Mouse (Mus musculus) kidney, postnatal 14 days (tissue): ENCODE data around the gene Klhl21.
A peak's percentile ranks its signal among the peaks of the same experiment; 100 is the strongest.
"Not testable (repeated sequence)": the region's sequence is repeated elsewhere in the genome, so short reads cannot be mapped to it uniquely, and the experiment has no call there.

Source experiments
- DNase-seq: peaks from one replicate; pipeline ENCODE4 v3.0.0; 2022; ENCODE audit warnings: mixed read lengths

Klhl21 gene

DNA sequence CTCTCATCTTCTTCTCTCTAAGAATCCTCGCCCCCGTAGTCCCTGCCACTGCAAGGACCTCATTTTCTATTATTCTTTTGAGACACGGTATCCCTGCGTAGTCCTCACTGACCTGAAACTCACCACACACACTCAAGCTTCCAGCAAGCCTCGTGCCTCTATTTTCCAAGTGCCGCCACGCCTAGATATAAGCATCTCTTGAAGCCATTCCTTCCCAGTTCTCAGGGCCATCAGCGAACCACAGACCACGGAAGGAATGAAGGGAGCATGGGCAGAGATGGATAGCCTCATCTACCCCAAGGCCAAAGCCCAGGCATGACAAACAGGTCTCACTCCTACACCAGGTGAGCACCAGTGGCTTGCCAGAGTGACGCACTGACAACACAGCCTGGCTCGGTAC, 15.9 kb downstream of the Klhl21 start:
- no peak for DNase-seq

DNA sequence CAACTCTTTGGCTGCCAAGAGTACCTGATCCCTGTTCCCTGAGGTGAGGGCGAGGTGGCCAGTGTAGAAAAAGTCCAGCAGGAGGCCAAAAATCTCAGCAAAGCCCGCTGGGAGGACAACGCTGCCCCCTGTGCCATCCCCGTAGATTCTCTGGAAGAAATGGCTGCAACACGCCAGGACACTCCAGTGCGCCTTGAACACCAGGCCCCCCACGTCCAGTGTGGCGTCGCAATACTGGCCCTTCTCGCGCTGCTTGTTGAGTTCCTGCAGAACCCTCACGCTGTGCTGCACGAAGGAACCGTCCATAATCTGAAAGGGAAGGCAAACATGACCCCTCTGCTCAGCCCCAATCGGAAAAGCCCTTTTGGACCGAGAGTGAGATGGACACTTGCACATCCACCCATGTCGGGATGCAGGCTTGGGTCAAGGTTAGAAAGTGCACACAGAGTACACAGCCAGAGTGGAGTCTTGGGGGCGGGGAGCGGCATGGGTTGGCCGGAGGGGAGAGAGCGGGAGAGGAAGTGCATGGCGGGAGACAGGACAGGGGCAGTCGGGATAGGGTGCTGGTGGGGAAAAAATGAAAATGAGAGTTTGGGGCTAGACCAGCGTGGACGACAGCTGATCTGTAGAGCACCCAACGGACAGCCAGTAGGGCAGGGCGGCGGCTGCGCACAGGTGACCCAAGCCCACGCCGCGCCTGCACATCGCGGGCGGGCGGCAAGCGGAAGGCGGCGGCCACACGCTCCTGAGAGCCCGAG, 18.3 kb downstream of the Klhl21 start:
- DNase-seq = no peak

- DNase-seq = peak; percentile 99
These were observed 18.9 kb downstream of the Klhl21 start, which contains the start of gene Zbtb48 for GRCm38 (mm10) chr4:152027524-152027923. Gene Zbtb48 (minus strand): TSS chr4:152027671.

DNA sequence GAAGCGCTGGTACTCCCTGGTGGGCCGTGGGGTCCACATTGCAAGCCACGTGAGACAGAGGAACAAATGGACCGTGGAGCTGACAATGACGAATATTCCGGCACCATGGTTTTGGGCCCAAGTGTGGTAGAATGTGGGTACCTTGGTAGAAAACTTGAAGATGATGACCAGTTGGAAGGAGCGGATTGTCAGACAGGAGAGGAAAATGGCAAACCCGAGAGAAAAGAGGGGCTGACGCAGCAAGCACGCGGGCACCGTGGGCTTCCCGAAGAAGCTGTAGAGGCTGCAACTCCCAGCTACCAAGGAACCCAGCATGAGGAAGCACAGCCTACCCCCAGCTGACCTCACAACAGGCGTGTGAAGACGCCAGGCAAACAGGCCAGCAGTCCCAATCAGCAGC, 19.9 kb downstream of the Klhl21 start:
- no peak for DNase-seq

GRCm38 (mm10) chr4:152029087-152029486, 20.5 kb downstream of the Klhl21 start:
- DNase-seq = no peak

- no peak for DNase-seq
These were observed 21.4 kb downstream of the Klhl21 start for GRCm38 (mm10) chr4:152029997-152030396.

DNA sequence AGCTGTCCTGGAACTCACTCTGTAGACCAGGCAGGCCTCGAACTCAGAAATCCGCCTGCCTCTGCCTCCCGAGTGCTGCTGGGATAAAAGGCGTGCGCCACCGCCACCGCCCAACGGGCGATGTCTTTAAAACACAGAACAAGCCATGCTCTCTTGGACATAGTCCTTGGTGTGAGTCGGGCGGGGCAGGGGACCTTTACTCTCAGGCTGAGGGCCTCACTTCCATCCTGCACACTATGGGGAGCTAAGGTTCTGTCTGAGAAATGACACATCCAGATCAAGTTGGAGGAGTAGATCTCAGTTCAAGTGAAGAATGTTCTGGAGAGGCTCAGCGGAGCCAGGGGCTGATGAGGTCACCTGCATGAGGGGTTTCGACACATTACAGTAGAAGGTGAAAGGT, 24.3 kb downstream of the Klhl21 start:
- no peak for DNase-seq

DNA sequence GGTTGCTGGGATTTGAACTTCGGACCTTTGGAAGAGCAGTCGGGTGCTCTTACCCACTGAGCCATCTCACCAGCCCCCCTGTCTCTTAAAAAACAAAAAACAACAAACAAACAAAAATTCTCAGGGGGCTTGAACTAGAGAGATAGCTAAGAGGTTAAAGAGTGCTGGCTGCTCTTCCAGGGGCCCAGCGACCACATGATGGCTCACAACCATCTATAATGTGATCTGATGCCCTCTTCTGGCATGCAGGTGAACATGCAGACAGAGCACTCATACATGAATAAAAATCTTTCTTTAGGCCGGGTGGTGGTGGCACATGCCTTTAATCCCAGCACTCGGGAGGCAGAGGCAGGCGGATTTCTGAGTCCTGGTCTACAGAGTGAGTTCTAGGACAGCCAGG, 27.9 kb downstream of the Klhl21 start:
- not testable (repeated sequence) for DNase-seq

- no peak for DNase-seq
These were observed 29.8 kb downstream of the Klhl21 start, which contains the start of gene Tas1r1 for GRCm38 (mm10) chr4:152038225-152038984. Gene Tas1r1 (minus strand): TSS chr4:152038568.

GRCm38 (mm10) chr4:152038985-152039830, 30.6 kb downstream of the Klhl21 start, which contains the start of gene Nol9:
Gene Nol9 (plus strand): TSS chr4:152039321.
- DNase-seq = peak; percentile 94

DNA sequence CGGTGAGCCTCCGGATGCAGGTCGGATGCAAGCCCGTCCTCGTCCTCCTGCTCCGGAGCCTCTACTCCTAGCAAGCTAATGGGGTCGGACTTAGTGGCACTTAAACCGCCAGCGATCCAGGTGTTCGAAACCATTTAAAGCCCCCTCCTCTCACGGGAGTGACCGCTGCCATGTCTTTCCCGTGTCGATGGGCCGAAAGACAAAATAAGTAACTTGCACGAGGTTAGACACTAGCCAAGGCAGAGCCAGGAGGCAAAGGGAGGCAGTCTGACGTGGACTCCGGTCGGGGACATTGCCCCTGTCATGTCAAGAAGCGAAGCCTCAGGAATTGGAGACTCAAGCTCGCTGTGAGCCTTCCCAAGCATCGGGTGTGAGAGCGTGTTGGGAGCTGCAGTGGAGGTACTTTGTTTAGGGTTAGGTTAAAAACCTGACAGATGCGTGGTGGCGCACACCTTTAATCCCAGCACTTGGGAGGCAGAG, 31.3 kb downstream of the Klhl21 start:
- no peak for DNase-seq

DNA sequence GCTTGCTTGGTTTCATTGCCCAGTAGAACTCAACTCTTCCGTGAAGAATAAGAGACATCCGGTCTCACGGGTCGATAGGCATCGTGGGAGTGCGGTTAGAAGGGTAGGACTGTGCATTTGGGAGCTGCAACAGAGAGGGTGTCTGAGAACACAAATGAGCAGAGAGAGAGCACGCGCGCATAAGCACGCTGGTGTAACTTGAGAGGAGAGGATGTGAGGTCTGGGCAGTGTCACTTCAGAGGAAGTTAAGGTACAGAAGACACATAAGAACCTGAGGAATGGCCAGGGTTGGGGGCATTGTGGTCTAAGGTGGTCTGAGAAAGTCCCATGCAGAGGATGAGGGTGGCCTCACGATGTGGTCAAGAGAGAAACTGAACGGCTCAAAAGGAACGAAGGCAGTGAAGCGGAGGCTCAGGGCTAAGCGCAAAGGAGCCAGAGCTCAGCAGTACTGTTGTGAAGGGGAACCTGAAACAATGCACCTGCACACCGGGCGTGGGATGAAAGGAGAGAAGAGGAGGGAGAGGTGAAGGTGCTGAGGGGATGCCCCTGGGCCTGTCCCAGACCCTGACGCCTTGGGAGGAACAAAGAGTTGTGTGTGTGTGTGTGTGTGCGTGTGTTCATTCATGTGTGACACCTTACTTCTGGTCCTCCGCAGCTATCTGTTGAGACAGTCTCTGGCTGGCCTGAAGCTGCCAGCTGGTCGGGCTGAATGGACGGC, 33.5 kb downstream of the Klhl21 start:
- DNase-seq = no peak

DNA sequence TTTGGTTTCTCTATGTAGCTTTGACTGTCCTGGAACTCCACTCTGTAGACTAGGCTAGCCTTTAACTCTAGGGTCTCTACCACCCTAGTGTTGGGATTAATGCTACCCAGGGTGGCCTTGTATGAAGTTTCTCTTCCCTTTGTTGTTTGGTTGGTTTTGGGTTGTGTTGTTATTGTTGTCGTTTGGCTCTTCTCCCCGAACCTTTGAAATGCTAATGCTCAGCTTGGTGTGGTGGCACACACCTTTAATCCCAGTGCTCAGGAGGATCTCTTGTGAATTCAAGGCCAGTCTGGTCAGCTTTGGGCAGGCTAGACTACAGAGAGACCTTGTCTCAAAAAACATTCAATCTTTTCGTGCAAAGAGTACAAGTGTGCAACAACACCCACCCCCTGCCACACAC, 34.6 kb downstream of the Klhl21 start:
- no peak for DNase-seq

- peak; percentile 50 for DNase-seq
These were observed 36.0 kb downstream of the Klhl21 start for GRCm38 (mm10) chr4:152044609-152045008.

GRCm38 (mm10) chr4:152062390-152063110, 53.9 kb downstream of the Klhl21 start:
- DNase-seq = peak; percentile 74

DNA sequence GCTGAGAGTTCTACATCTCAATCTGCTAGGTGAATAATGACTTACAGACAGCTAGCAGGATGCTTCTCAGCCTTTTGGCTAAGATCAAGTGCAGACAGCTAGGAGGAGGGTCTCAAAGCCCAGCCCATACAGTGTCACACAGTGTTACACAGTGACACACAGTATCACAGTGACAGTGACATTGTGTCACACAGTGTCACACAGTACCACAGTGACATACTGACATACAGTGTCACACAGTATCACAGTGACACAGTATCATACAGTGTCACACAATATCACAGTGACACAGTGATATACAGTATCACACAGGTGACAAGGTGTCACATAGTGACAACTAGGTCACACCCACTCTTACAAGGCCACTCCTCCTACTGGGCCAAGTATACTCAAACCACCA, 58.7 kb downstream of the Klhl21 start:
- DNase-seq = no peak
